Mouse (Mus musculus): ENCODE results near the gene Serpini1.

DNA sequence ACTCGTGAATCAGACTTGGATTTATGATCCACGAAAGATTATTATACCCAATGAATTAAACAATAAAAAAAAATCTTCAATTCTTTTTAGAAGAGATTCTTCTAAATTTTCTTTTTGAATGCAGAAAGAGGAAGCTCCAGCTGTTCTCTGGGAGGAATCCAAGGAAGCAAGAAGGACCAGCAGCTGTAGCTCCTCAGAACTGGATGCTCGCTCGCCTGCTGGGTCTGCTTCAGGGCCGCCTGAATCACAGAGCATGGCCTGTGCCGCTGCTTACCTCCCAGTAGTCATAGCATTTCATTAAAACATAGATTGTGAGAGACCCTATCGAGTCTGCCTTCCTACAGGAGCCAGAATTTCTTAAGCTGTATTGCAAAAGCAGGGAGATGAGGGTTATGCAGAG, 53.7 kb downstream of the Serpini1 start:
- TF ChIP-seq CTCF (conservative IDR thresholded peaks at IDR 0.05; ENCODE audit: low read length) (no peak), NANOG (IDR thresholded peaks at IDR 0.05; ENCODE audit: borderline replicate concordance, low read length) (no peak), POU5F1 (IDR thresholded peaks at IDR 0.05; ENCODE audit: borderline replicate concordance, low read length) (no peak)
